Mouse (Mus musculus) heart, embryonic 15.5 days (tissue): Measurements from ENCODE around the gene Nop14. TPM values are rescaled to one million over a fixed set of nuclear protein-coding genes. Genes with fewer than 3 reads are reported as not detected.
A peak's percentile ranks its signal among the peaks of the same experiment; 100 is the strongest.

ENCODE experiments used
- ATAC-seq: fragments of 200-750 bp; cut with Nextera tagmentation; replicated peaks from 2 replicates; pipeline ENCODE4 v1.8.0; 2017; ENCODE audit warnings: low read depth, moderate TSS enrichment; ENCODE audit not compliant: insufficient number of reproducible peaks, insufficient read depth, low FRiP score
- H3K27ac ChIP-seq: fragments of 300-500 bp; sonication (generic); 2 replicates; pipeline ENCODE4 v1.5.1; 2015; ENCODE audit warnings: mild to moderate bottlenecking, inconsistent platforms
- H3K27me3 ChIP-seq: fragments of 300-500 bp; sonication (generic); 2 replicates; pipeline ENCODE4 v1.6.1; 2015; ENCODE audit warnings: inconsistent platforms
- H3K36me3 ChIP-seq: fragments of 300-500 bp; sonication (generic); 2 replicates; pipeline ENCODE4 v1.6.1; 2015; ENCODE audit warnings: mild to moderate bottlenecking, inconsistent platforms
- H3K4me1 ChIP-seq: fragments of 300-500 bp; sonication (generic); replicated peaks from 2 replicates; pipeline ENCODE4 v1.6.1; 2015; ENCODE audit warnings: inconsistent platforms
- H3K4me2 ChIP-seq: fragments of 300-500 bp; sonication (generic); 2 replicates; pipeline ENCODE4 v1.6.1; 2015; ENCODE audit warnings: inconsistent platforms, mild to moderate bottlenecking, moderate library complexity
- H3K4me3 ChIP-seq: fragments of 300-500 bp; sonication (generic); 2 replicates; pipeline ENCODE4 v1.5.1; 2015; ENCODE audit warnings: mild to moderate bottlenecking, inconsistent platforms
- H3K9ac ChIP-seq: fragments of 300-500 bp; sonication (generic); 2 replicates; pipeline ENCODE4 v1.6.1; 2015; ENCODE audit warnings: mild to moderate bottlenecking, inconsistent platforms
- H3K9me3 ChIP-seq: fragments of 300-500 bp; sonication (generic); replicated peaks from 2 replicates; pipeline ENCODE4 v1.6.1; 2016; ENCODE audit warnings: inconsistent platforms
- WGBS: fragments of 180-500 bp; shearing (Covaris S2); methylation state at CpG from one replicate; pipeline ENCODE4 v1.1.7; 2015; ENCODE audit warnings: mixed read lengths; 5-methylcytosine and 5-hydroxymethylcytosine counted together
- polyA plus RNA-seq: library from polyadenylated mRNA; unstranded; fragments of >200 nt; fragmentation: Nextera tagmentation; extraction: Ambion mirVana; gene quantifications from 2 replicates; pipeline ENCODE4 v1.2.1, GENCODE M21; 2015

Nop14 gene
- polyA plus RNA-seq, result 14.1 and 14.7 TPM in 2 replicates

- no peaks in the 10 kb centered on the region for H3K9me3 ChIP-seq
- H3K27ac ChIP-seq, result peak within 1 kb of the TSS; percentile 94
- WGBS, result under 1% methylated on average over 60 of the region's 60 CpGs
Observed at GRCm38 (mm10) chr5:34659686-34660590, at the start of gene Nop14, which contains the start of gene Grk4. Nop14 (minus strand) TSS chr5:34660148. Grk4 (plus strand) TSS chr5:34660379.

GRCm38 (mm10) chr5:34708436-34708835, 48.5 kb upstream of the Nop14 start:
- H3K27me3 ChIP-seq, result no peaks in the 10 kb centered on the region
- WGBS, result 88% methylated on average over 1 of the region's 1 CpGs
- H3K4me2 ChIP-seq, result no peak overlapping the region

More at GRCm38 (mm10) chr5:34659686-34660590, at the start of gene Nop14, which contains the start of gene Grk4:
- peaks cover 24% of the 10 kb centered on the region for H3K36me3 ChIP-seq
- ATAC-seq, result peak; percentile 100
- peak within 1 kb of the TSS; percentile 73 for H3K4me2 ChIP-seq
- H3K4me1 ChIP-seq, result peaks cover 22% of the 10 kb centered on the region
- peak within 1 kb of the TSS; percentile 82 for H3K4me3 ChIP-seq
- no peaks in the 10 kb centered on the region for H3K27me3 ChIP-seq
- H3K9ac ChIP-seq, result peak within 1 kb of the TSS; percentile 73

GRCm38 (mm10) chr5:34695521-34695920, 35.6 kb upstream of the Nop14 start:
- WGBS, result 67% methylated on average over 5 of the region's 5 CpGs
- H3K9me3 ChIP-seq, result no peaks in the 10 kb centered on the region
- no peak overlapping the region for H3K9ac ChIP-seq
- no peak for ATAC-seq
- H3K4me1 ChIP-seq, result no peaks in the 10 kb centered on the region
- H3K27me3 ChIP-seq, result no peaks in the 10 kb centered on the region
- H3K4me3 ChIP-seq, result no peak overlapping the region
- H3K27ac ChIP-seq, result no peak overlapping the region
- H3K4me2 ChIP-seq, result no peak overlapping the region
- H3K36me3 ChIP-seq, result no peaks in the 10 kb centered on the region

More at GRCm38 (mm10) chr5:34708436-34708835, 48.5 kb upstream of the Nop14 start:
- ATAC-seq, result no peak
- Histone ChIP-seq H3K4me1 (no peaks in the 10 kb centered on the region), H3K9me3 (no peaks in the 10 kb centered on the region), H3K9ac (no peak overlapping the region), H3K36me3 (no peaks in the 10 kb centered on the region), H3K27ac (no peak overlapping the region), H3K4me3 (no peak overlapping the region)

GRCm38 (mm10) chr5:34692782-34693181, 32.8 kb upstream of the Nop14 start:
- Histone ChIP-seq H3K27me3 (no peaks in the 10 kb centered on the region), H3K9ac (no peak overlapping the region), H3K4me2 (no peak overlapping the region), H3K4me1 (no peaks in the 10 kb centered on the region), H3K9me3 (no peaks in the 10 kb centered on the region), H3K4me3 (no peak overlapping the region), H3K27ac (no peak overlapping the region), H3K36me3 (no peaks in the 10 kb centered on the region)
- ATAC-seq, result no peak
- WGBS, result 49% methylated on average over 2 of the region's 2 CpGs

GRCm38 (mm10) chr5:34689868-34690267, 29.9 kb upstream of the Nop14 start:
- no peak for ATAC-seq
- no peaks in the 10 kb centered on the region for H3K36me3 ChIP-seq
- no peaks in the 10 kb centered on the region for H3K9me3 ChIP-seq
- H3K9ac ChIP-seq, result no peak overlapping the region
- H3K4me2 ChIP-seq, result no peak overlapping the region
- 94% methylated on average over 1 of the region's 1 CpGs for whole genome bisulfite sequencing
- H3K27ac ChIP-seq, result no peak overlapping the region
- H3K27me3 ChIP-seq, result no peaks in the 10 kb centered on the region
- no peaks in the 10 kb centered on the region for H3K4me1 ChIP-seq
- H3K4me3 ChIP-seq, result no peak overlapping the region

GRCm38 (mm10) chr5:34670280-34670679, 10.3 kb upstream of the Nop14 start:
- H3K4me1 ChIP-seq, result no peaks in the 10 kb centered on the region
- no peak overlapping the region for H3K4me3 ChIP-seq
- H3K9me3 ChIP-seq, result no peaks in the 10 kb centered on the region
- no peaks in the 10 kb centered on the region for H3K27me3 ChIP-seq
- H3K36me3 ChIP-seq, result no peaks in the 10 kb centered on the region
- ATAC-seq, result no peak
- no peak overlapping the region for H3K27ac ChIP-seq
- WGBS, result 83% methylated on average over 4 of the region's 4 CpGs
- no peak overlapping the region for H3K4me2 ChIP-seq
- no peak overlapping the region for H3K9ac ChIP-seq

- no peaks in the 10 kb centered on the region for H3K27me3 ChIP-seq
- no peak overlapping the region for H3K9ac ChIP-seq
- H3K4me3 ChIP-seq, result no peak overlapping the region
- H3K4me2 ChIP-seq, result no peak overlapping the region
- H3K36me3 ChIP-seq, result no peaks in the 10 kb centered on the region
- no peaks in the 10 kb centered on the region for H3K9me3 ChIP-seq
- 76% methylated on average over 2 of the region's 2 CpGs for WGBS
- no peaks in the 10 kb centered on the region for H3K4me1 ChIP-seq
- no peak overlapping the region for H3K27ac ChIP-seq
- ATAC-seq, result no peak
Observed at GRCm38 (mm10) chr5:34669493-34669892, 9.5 kb upstream of the Nop14 start.

- Histone ChIP-seq H3K4me3 (no peak overlapping the region), H3K4me1 (peaks cover 20% of the 10 kb centered on the region), H3K36me3 (peaks cover under 1% of the 10 kb centered on the region; the same call in 1 of the 2 replicates), H3K9ac (no peak overlapping the region), H3K4me2 (no peak overlapping the region), H3K27me3 (no peaks in the 10 kb centered on the region), H3K27ac (no peak overlapping the region), H3K9me3 (no peaks in the 10 kb centered on the region)
- ATAC-seq, result no peak
- WGBS, result 66% methylated on average over 2 of the region's 2 CpGs
Observed at GRCm38 (mm10) chr5:34663231-34663630, 3.3 kb upstream of the Nop14 start.

GRCm38 (mm10) chr5:34661909-34662308, 2.0 kb upstream of the Nop14 start:
- Histone ChIP-seq H3K4me3 (no peak overlapping the region), H3K27ac (no peak overlapping the region), H3K4me2 (no peak overlapping the region), H3K4me1 (peaks cover 20% of the 10 kb centered on the region), H3K9me3 (no peaks in the 10 kb centered on the region), H3K27me3 (no peaks in the 10 kb centered on the region), H3K9ac (no peak overlapping the region), H3K36me3 (peaks cover 10% of the 10 kb centered on the region; the same call in 1 of the 2 replicates)
- no peak for ATAC-seq
- 84% methylated on average over 4 of the region's 4 CpGs for WGBS

GRCm38 (mm10) chr5:34660591-34661130, 713 bp upstream of the Nop14 start:
- peak overlapping the region; percentile 73 for H3K9ac ChIP-seq
- peak overlapping the region; percentile 82 for H3K4me3 ChIP-seq
- H3K4me2 ChIP-seq, result peak overlapping the region; percentile 73
- no peaks in the 10 kb centered on the region for H3K9me3 ChIP-seq
- H3K27me3 ChIP-seq, result no peaks in the 10 kb centered on the region
- H3K36me3 ChIP-seq, result peaks cover 19% of the 10 kb centered on the region
- peak overlapping the region; percentile 94 for H3K27ac ChIP-seq
- ATAC-seq, result no peak
- WGBS, result under 1% methylated on average over 57 of the region's 57 CpGs
- peaks cover 20% of the 10 kb centered on the region for H3K4me1 ChIP-seq

GRCm38 (mm10) chr5:34657556-34657955, 2.4 kb downstream of the Nop14 start:
- H3K27me3 ChIP-seq, result no peaks in the 10 kb centered on the region
- no peak overlapping the region for H3K9ac ChIP-seq
- no peak for ATAC-seq
- peaks cover 44% of the 10 kb centered on the region for H3K36me3 ChIP-seq
- no peaks in the 10 kb centered on the region for H3K9me3 ChIP-seq
- H3K27ac ChIP-seq, result no peak overlapping the region
- peaks cover 18% of the 10 kb centered on the region for H3K4me1 ChIP-seq
- no peak overlapping the region for H3K4me2 ChIP-seq
- WGBS, result 90% methylated on average over 8 of the region's 8 CpGs
- no peak overlapping the region for H3K4me3 ChIP-seq
